Comparison of ENCODE assay signal across 9 mouse cellular contexts in the genomic region with DNA sequence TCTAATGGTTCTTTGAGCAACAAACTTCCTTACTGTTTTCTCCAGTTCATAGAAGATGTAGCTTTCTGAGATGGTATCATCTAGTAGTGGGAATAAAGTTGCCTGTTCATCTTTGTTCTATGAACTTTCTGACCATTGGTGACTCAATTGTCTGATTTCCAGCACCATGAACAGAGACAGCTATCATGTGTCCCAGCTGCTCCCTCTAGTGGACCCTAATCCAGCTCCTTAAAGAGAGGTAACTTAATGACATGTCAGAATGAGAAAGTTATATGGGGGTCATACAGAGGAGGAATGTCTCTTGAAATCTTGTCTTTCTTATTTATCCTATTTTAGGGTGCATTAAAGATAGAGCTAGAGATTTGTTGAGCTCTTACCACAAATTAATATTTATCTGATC.
DNase-seq lines count a peak whose midpoint lies in the region; ATAC-seq and TF ChIP-seq lines count a peak whose summit lies in the region.
"Had no signal": no experiment of that assay in that cellular context is flagged by ENCODE, and none has a peak within 500 bp of the region (broad histone marks: within the 10 kb centered on the region; RNA-seq: fewer than 3 reads in every experiment).

No protein-coding gene starts in this region.

- TF ChIP-seq EP300 in heart, adult 2 months (IDR thresholded peaks at IDR 0.05; ENCODE audit: insufficient read depth, low read depth, low read length): no peak

- no peak; the same call in 1 of the 2 replicates for ATAC-seq in neural tube, embryonic 11.5 days (ENCODE audit: insufficient read depth, low FRiP score, low TSS enrichment)

- H3K9ac ChIP-seq in heart, adult 2 months (ENCODE audit: low read depth, low read length): no peak overlapping the region
- H3K9ac ChIP-seq in neural tube, embryonic 11.5 days (ENCODE audit: low read length): no peak overlapping the region
- H3K9ac ChIP-seq: limb, embryonic 12.5 days had no signal

- no peak overlapping the region for H3K4me2 ChIP-seq in neural tube, embryonic 11.5 days (ENCODE audit: low read depth)
- H3K4me2 ChIP-seq: limb, embryonic 12.5 days had no signal

- H3K27ac ChIP-seq in heart, adult 2 months: no peak overlapping the region
- H3K27ac ChIP-seq in heart, embryonic 10.5 days: no peak overlapping the region
- no peak overlapping the region for H3K27ac ChIP-seq in neural tube, embryonic 11.5 days (ENCODE audit: low read depth, low read length)
- H3K27ac ChIP-seq: limb, embryonic 12.5 days had no signal

- no peak for TF ChIP-seq POLR2A in heart, adult 2 months (IDR thresholded peaks at IDR 0.05; ENCODE audit: insufficient read depth, low read depth, low read length)

- TF ChIP-seq CTCF in heart, adult 2 months (IDR thresholded peaks at IDR 0.05): peak; percentile 42

- intact Hi-C loops in heart, adult 2 months (cut with DNase I): loop anchor here (10.0 kb wide), 1 partner anchor 300 kb away; no protein-coding TSS in a partner anchor

- H3K4me3 ChIP-seq in heart, adult 2 months: no peak overlapping the region
- H3K4me3 ChIP-seq in heart, embryonic 10.5 days: no peak overlapping the region
- no peak overlapping the region for H3K4me3 ChIP-seq in neural tube, embryonic 11.5 days (ENCODE audit: low read depth, low read length)
- H3K4me3 ChIP-seq: limb, embryonic 12.5 days had no signal

- no peaks in the 10 kb centered on the region for H3K79me2 ChIP-seq in heart, adult 2 months (replicated peaks; ENCODE audit: control insufficient read depth, insufficient read depth, low read length)

- H3K27me3 ChIP-seq in heart, adult 2 months (ENCODE audit: control insufficient read depth, insufficient read depth, low read length): no peaks in the 10 kb centered on the region
- no peaks in the 10 kb centered on the region for H3K27me3 ChIP-seq in heart, embryonic 10.5 days (ENCODE audit: insufficient read depth, poor library complexity, severe bottlenecking)
- H3K27me3 ChIP-seq in neural tube, embryonic 11.5 days (ENCODE audit: control insufficient read depth, insufficient read depth, low read length): no peaks in the 10 kb centered on the region
- H3K27me3 ChIP-seq: limb, embryonic 12.5 days had no signal

- H3K36me3 ChIP-seq in heart, adult 2 months (ENCODE audit: control insufficient read depth, insufficient read depth, low read length): no peaks in the 10 kb centered on the region
- H3K36me3 ChIP-seq in heart, embryonic 10.5 days: no peaks in the 10 kb centered on the region
- H3K36me3 ChIP-seq in neural tube, embryonic 11.5 days (ENCODE audit: control insufficient read depth, insufficient read depth, low read length): no peaks in the 10 kb centered on the region
- H3K36me3 ChIP-seq: limb, embryonic 12.5 days had no signal

- H3K9me3 ChIP-seq in heart, embryonic 10.5 days: no peaks in the 10 kb centered on the region
- H3K9me3 ChIP-seq in neural tube, embryonic 11.5 days (ENCODE audit: control insufficient read depth, low read length): no peaks in the 10 kb centered on the region
- H3K9me3 ChIP-seq: limb, embryonic 12.5 days had no signal

- no peak for DNase-seq in heart, adult 2 months
- no peak for DNase-seq in heart, embryonic 10.5 days (ENCODE audit: low spot score)
- peak; percentile 12 for DNase-seq in neural tube, embryonic 11.5 days (ENCODE audit: low spot score)
- DNase-seq in neural tube, embryonic 10.5 days (ENCODE audit: extremely low spot score, low spot score): no peak
- peak; percentile 11 to 56 for DNase-seq in cerebellum, postnatal 25 days
- DNase-seq in mesoderm, embryonic 11.5 days (ENCODE audit: low read depth, low spot score): peak; percentile 31
- DNase-seq in urinary bladder, postnatal 10 days (ENCODE audit: low spot score): no peak
- DNase-seq in thymus, postnatal 0 days (ENCODE audit: low spot score): no peak

- no peaks in the 10 kb centered on the region for H3K4me1 ChIP-seq in heart, adult 2 months (ENCODE audit: control insufficient read depth, insufficient read depth, low read length)
- no peaks in the 10 kb centered on the region for H3K4me1 ChIP-seq in heart, embryonic 10.5 days
- no peaks in the 10 kb centered on the region for H3K4me1 ChIP-seq in neural tube, embryonic 11.5 days (ENCODE audit: control insufficient read depth, insufficient read depth, low read length)
- H3K4me1 ChIP-seq: limb, embryonic 12.5 days had no signal

Comparison
In these comparisons a context has a peak if more than half of its experiments do, and no peak if none do; other contexts are left out.
1. DNase-seq: peak in neural tube, embryonic 11.5 days (single experiment), cerebellum, postnatal 25 days (2 of 2) and mesoderm, embryonic 11.5 days (single experiment); none in heart, adult 2 months (0 of 2), heart, embryonic 10.5 days (single experiment), neural tube, embryonic 10.5 days (single experiment), urinary bladder, postnatal 10 days (single experiment) and thymus, postnatal 0 days (single experiment).